Comparison of ENCODE assay signal across 8 mouse cellular contexts in the genomic region with DNA sequence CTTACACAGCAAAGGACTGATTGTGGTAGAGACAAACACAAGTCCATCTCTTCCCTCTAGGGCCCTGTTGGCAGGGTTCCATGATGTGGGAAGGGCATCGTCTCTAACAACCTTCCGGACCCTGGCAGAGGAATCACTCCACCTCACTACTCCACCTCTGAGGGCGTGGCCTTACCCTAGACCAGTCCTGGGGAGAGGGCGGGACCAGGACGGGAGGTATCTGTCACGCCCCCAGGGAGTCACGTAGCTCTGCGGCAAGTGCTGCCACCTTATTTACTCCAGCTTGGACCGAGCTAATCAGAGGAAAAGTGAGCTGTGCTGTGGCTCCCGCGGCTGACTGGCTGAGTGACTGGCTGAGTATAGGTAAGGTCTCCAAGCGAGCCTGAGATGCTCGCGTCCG. TPM values are rescaled to one million over a fixed set of nuclear protein-coding genes. Genes with fewer than 3 reads are reported as not detected.
DNase-seq lines count a peak whose midpoint lies in the region; ATAC-seq lines count a peak whose summit lies in the region.

A gene (plus strand): TSS at position 109 of the 400 bp plus-strand sequence.

- H3K36me3 ChIP-seq in hindbrain, embryonic 16.5 days (ENCODE audit: control insufficient read depth, insufficient read depth, low read length): no peaks in the 10 kb centered on the region; the same call in 1 of the 2 replicates

- 10% methylated on average over 15 of the region's 15 CpGs for WGBS in hindbrain, embryonic 16.5 days

- peak within 1 kb of the TSS; percentile 39 for H3K4me3 ChIP-seq in hindbrain, embryonic 16.5 days (ENCODE audit: low read length)

- DNase-seq in WW6 (ENCODE audit: low read depth, low spot score): peak; percentile 91
- DNase-seq in cerebellum, postnatal 14 days: peak; percentile 78 to 83
- DNase-seq in frontal cortex, postnatal 14 days (ENCODE audit: low spot score in 2 of 2): peak; percentile 55 to 72
- peak; percentile 57 to 92 for DNase-seq in left cerebral cortex, adult 8-10 months (ENCODE audit: low spot score in 2 of 2)
- DNase-seq in right cerebral cortex, postnatal 14 days: peak; percentile 58
- DNase-seq in adipocyte (ENCODE audit: low spot score): no peak

- H3K9me3 ChIP-seq in hindbrain, embryonic 16.5 days (ENCODE audit: control insufficient read depth, low read length): no peaks in the 10 kb centered on the region

- peak within 1 kb of the TSS; percentile 76 for H3K27ac ChIP-seq in hindbrain, embryonic 16.5 days (ENCODE audit: low read depth, low read length)

- peak; percentile 88 for ATAC-seq in hindbrain, embryonic 16.5 days
- peak; percentile 95 for ATAC-seq in megakaryocyte, adult 5-6 weeks (ENCODE audit: poor library complexity, severe bottlenecking)

- H3K4me2 ChIP-seq in hindbrain, embryonic 16.5 days (ENCODE audit: low read length): peak within 1 kb of the TSS; percentile 42

- H3K27me3 ChIP-seq in hindbrain, embryonic 16.5 days (replicated peaks; ENCODE audit: control insufficient read depth, insufficient read depth, low read length): no peaks in the 10 kb centered on the region

- H3K9ac ChIP-seq in hindbrain, embryonic 16.5 days (ENCODE audit: low read depth, low read length): peak within 1 kb of the TSS; percentile 47

- H3K4me1 ChIP-seq in hindbrain, embryonic 16.5 days (ENCODE audit: control insufficient read depth, insufficient read depth, low read depth, low read length): peaks cover 3% of the 10 kb centered on the region; the same call in 1 of the 2 replicates

RNA-seq across cellular contexts. Expression of the gene that starts here (rescaled TPM):
- polyA plus RNA-seq in hindbrain, embryonic 16.5 days (2015; fragmentation: Nextera tagmentation; extraction: Ambion mirVana): 390 and 562 TPM in 2 replicates
- 100 to 1,000 TPM; 784 to 869 (median 811) TPM for total RNA-seq in left cerebral cortex, adult 8-10 months (2022)
- total RNA-seq in megakaryocyte, adult 5-6 weeks (2015): 0.62 and 1.7 TPM in 2 replicates
- 1.0 and 1.6 TPM in 2 replicates for total RNA-seq in megakaryocyte, adult 5-6 weeks (2017)

Comparison
In these comparisons a context has a peak if more than half of its experiments do, and no peak if none do; other contexts are left out.
1. RNA of the gene that starts here (total RNA-seq): 784 to 869 TPM in left cerebral cortex, adult 8-10 months; 0.62 to 1.7 TPM in megakaryocyte, adult 5-6 weeks; every median in the first group is over 100 times any median in the second.